Mouse (Mus musculus) hindbrain, embryonic 15.5 days (tissue): ENCODE results near the gene A130010J15Rik. TPM values are rescaled to one million over a fixed set of nuclear protein-coding genes. Genes with fewer than 3 reads are reported as not detected.

Experiments used
- ATAC-seq: fragments of 200-750 bp; cut with Nextera tagmentation; 2 replicates; pipeline ENCODE4 v1.8.0; 2017; ENCODE audit warnings: low read depth, moderate number of reproducible peaks, moderate TSS enrichment; ENCODE audit not compliant: low FRiP score
- H3K27ac ChIP-seq: fragments of 300-500 bp; sonication (generic); replicated peaks from 2 replicates; pipeline ENCODE4 v1.5.1; 2015; ENCODE audit warnings: mild to moderate bottlenecking, inconsistent platforms
- H3K27me3 ChIP-seq: fragments of 300-500 bp; sonication (generic); 2 replicates; pipeline ENCODE4 v1.6.1; 2015; ENCODE audit warnings: control low read depth, inconsistent platforms
- H3K36me3 ChIP-seq: fragments of 300-500 bp; sonication (generic); 2 replicates; pipeline ENCODE4 v1.6.1; 2015; ENCODE audit warnings: control low read depth, inconsistent platforms
- H3K4me1 ChIP-seq: fragments of 300-500 bp; sonication (generic); replicated peaks from 2 replicates; pipeline ENCODE4 v1.6.1; 2015; ENCODE audit warnings: control low read depth, inconsistent platforms
- H3K4me2 ChIP-seq: fragments of 300-500 bp; sonication (generic); 2 replicates; pipeline ENCODE4 v1.6.1; 2015; ENCODE audit warnings: moderate library complexity, mild to moderate bottlenecking, inconsistent platforms
- H3K4me3 ChIP-seq: fragments of 300-500 bp; sonication (generic); 2 replicates; pipeline ENCODE4 v1.5.1; 2015; ENCODE audit warnings: mild to moderate bottlenecking, inconsistent platforms
- H3K9ac ChIP-seq: fragments of 300-500 bp; sonication (generic); 2 replicates; pipeline ENCODE4 v1.6.1; 2015; ENCODE audit warnings: inconsistent platforms
- H3K9me3 ChIP-seq: fragments of 300-500 bp; sonication (generic); 2 replicates; pipeline ENCODE4 v1.6.1; 2016; ENCODE audit warnings: control low read depth, inconsistent platforms
- WGBS: fragments of 180-500 bp; shearing (Covaris S2); methylation state at CpG from one replicate; pipeline ENCODE4 v1.1.7; 2015; 5-methylcytosine and 5-hydroxymethylcytosine counted together
- polyA plus RNA-seq: library from polyadenylated mRNA; unstranded; fragments of >200 nt; fragmentation: Nextera tagmentation; extraction: Ambion mirVana; gene quantifications from 2 replicates; pipeline ENCODE4 v1.2.1, GENCODE M21; 2015

A130010J15Rik gene
- polyA plus RNA-seq: 11.1 and 11.8 TPM in 2 replicates

GRCm38 (mm10) chr1:193167746-193168145, at the start of gene A130010J15Rik:
A130010J15Rik (plus strand) TSS chr1:193168046.
- WGBS: 93% methylated on average over 3 of the region's 3 CpGs
- Histone ChIP-seq H3K27me3 (no peaks in the 10 kb centered on the region), H3K4me1 (peaks cover 14% of the 10 kb centered on the region), H3K9me3 (no peaks in the 10 kb centered on the region), H3K36me3 (no peaks in the 10 kb centered on the region), H3K27ac (no peak within 1 kb of the TSS), H3K4me2 (no peak within 1 kb of the TSS), H3K9ac (no peak within 1 kb of the TSS), H3K4me3 (no peak within 1 kb of the TSS)
- no peak for ATAC-seq

DNA sequence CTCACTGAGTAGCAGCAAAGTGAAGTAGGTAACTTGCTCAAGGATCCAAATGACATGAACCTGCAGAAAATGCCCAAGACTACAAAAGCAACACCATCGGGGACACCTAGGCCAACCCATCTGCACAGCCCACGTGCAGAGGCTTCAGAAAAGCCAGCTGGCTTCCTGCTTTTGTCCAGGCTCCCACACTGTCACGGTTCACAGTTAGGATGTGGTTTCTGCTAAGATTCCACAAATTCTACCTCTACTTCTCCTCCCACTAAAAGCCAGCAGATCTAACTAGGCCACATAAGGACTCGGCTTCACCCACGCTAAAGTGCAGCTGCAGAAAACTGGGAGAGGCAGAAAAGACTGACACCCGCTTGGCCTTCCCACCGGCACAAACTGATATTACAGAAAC, 45.1 kb upstream of the A130010J15Rik start:
- Histone ChIP-seq H3K27ac (no peak overlapping the region), H3K4me2 (no peak overlapping the region), H3K4me1 (0 out of 2 replicates have a peak, but pooled peaks cover under 1% of the 10 kb centered on the region), H3K9ac (no peak overlapping the region), H3K36me3 (peaks cover 80% of the 10 kb centered on the region), H3K9me3 (no peaks in the 10 kb centered on the region), H3K4me3 (no peak overlapping the region), H3K27me3 (no peaks in the 10 kb centered on the region)
- WGBS: 93% methylated on average over 7 of the region's 7 CpGs
- no peak for ATAC-seq

GRCm38 (mm10) chr1:193123290-193123689, 44.6 kb upstream of the A130010J15Rik start:
- no peak for ATAC-seq
- Histone ChIP-seq H3K4me1 (0 out of 2 replicates have a peak, but pooled peaks cover 4% of the 10 kb centered on the region), H3K36me3 (peaks cover 79% of the 10 kb centered on the region), H3K9me3 (no peaks in the 10 kb centered on the region), H3K4me2 (no peak overlapping the region), H3K9ac (no peak overlapping the region), H3K27ac (no peak overlapping the region), H3K4me3 (no peak overlapping the region), H3K27me3 (no peaks in the 10 kb centered on the region)
- 86% methylated on average over 6 of the region's 6 CpGs for WGBS

DNA sequence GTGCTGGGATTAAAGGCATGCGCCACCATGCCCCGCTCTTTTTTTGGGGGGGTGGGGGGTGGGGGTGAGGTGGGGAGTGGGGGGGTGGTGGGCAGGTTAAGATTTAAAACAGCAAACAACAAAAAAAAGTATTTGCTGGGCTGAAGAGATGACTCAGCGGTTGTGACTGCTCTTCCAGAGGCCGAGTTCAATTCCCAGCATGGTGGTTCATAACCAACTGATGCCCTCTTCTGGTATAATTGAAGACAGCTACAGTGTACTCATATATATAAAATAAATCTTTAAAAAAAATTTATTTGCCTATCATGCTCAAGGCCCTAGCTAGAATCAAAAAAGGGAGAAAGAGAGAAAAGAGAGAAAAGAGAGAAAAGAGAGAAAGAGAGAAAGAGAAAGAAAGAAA, 42.0 kb upstream of the A130010J15Rik start:
- no peak overlapping the region for H3K4me2 ChIP-seq
- no peak overlapping the region for H3K9ac ChIP-seq
- H3K27me3 ChIP-seq: no peaks in the 10 kb centered on the region
- no peak overlapping the region for H3K4me3 ChIP-seq
- H3K27ac ChIP-seq: no peak overlapping the region
- no peaks in the 10 kb centered on the region for H3K9me3 ChIP-seq
- no peak for ATAC-seq
- H3K36me3 ChIP-seq: peaks cover 55% of the 10 kb centered on the region
- WGBS: 72% methylated on average over 4 of the region's 4 CpGs
- H3K4me1 ChIP-seq: peaks cover 17% of the 10 kb centered on the region

GRCm38 (mm10) chr1:193128055-193128454, 39.8 kb upstream of the A130010J15Rik start:
- H3K27ac ChIP-seq: no peak overlapping the region
- H3K9ac ChIP-seq: no peak overlapping the region
- peaks cover 19% of the 10 kb centered on the region for H3K4me1 ChIP-seq
- peaks cover 35% of the 10 kb centered on the region for H3K36me3 ChIP-seq
- H3K4me3 ChIP-seq: no peak overlapping the region
- WGBS: 93% methylated on average over 6 of the region's 6 CpGs
- no peaks in the 10 kb centered on the region for H3K9me3 ChIP-seq
- no peak for ATAC-seq
- H3K4me2 ChIP-seq: no peak overlapping the region
- H3K27me3 ChIP-seq: no peaks in the 10 kb centered on the region

DNA sequence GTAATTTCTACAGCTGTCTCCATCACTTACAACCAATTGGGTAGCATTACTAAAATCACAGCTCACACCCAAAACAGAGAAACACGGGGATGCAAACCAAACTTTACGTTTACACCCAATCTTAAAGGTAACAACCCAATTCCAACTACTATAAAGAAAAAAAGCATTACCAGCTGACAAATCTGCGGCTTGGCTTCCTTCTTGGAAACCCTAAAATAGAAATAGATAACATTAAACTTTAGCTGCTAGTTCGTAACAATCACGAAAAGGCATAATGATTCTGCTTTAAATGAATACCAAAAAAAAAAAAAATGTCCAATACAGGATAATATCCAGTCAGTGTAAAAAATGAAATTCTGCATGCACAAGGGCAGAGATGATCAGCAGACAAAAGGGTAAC, 38.5 kb upstream of the A130010J15Rik start:
- ATAC-seq: no peak
- WGBS: 33% methylated on average over 5 of the region's 5 CpGs
- peak overlapping the region; percentile 94 for H3K4me3 ChIP-seq

GRCm38 (mm10) chr1:193129786-193130455, 37.9 kb upstream of the A130010J15Rik start, which contains the start of gene Diexf:
Diexf (minus strand) TSS chr1:193130272.
- H3K27me3 ChIP-seq: no peaks in the 10 kb centered on the region
- peak within 1 kb of the TSS; percentile 76 for H3K27ac ChIP-seq
- peaks cover 19% of the 10 kb centered on the region for H3K4me1 ChIP-seq
- H3K4me3 ChIP-seq: peak within 1 kb of the TSS; percentile 94
- H3K4me2 ChIP-seq: peak within 1 kb of the TSS; percentile 61
- H3K9me3 ChIP-seq: no peaks in the 10 kb centered on the region
- ATAC-seq: peak; percentile 94
- peak within 1 kb of the TSS; percentile 81 for H3K9ac ChIP-seq
- WGBS: under 1% methylated on average over 61 of the region's 61 CpGs
- peaks cover 18% of the 10 kb centered on the region for H3K36me3 ChIP-seq

More for the DNA sequence above, 38.5 kb upstream of the A130010J15Rik start:
- Histone ChIP-seq H3K9ac (peak overlapping the region; percentile 81), H3K4me2 (peak overlapping the region; percentile 61), H3K4me1 (peaks cover 19% of the 10 kb centered on the region), H3K27ac (no peak overlapping the region), H3K36me3 (peaks cover 22% of the 10 kb centered on the region), H3K9me3 (no peaks in the 10 kb centered on the region), H3K27me3 (no peaks in the 10 kb centered on the region)

- ATAC-seq: peak; percentile 52; the same call in 1 of the 2 replicates
- H3K4me1 ChIP-seq: peaks cover 19% of the 10 kb centered on the region
- H3K27me3 ChIP-seq: no peaks in the 10 kb centered on the region
- peak overlapping the region; percentile 94 for H3K4me3 ChIP-seq
- H3K36me3 ChIP-seq: peaks cover 18% of the 10 kb centered on the region
- peak overlapping the region; percentile 40 for H3K9ac ChIP-seq
- H3K27ac ChIP-seq: peak overlapping the region; percentile 76
- H3K4me2 ChIP-seq: peak overlapping the region; percentile 56
- no peaks in the 10 kb centered on the region for H3K9me3 ChIP-seq
- WGBS: 32% methylated on average over 11 of the region's 11 CpGs
Measured at GRCm38 (mm10) chr1:193130456-193130825, 37.4 kb upstream of the A130010J15Rik start.

- Histone ChIP-seq H3K4me1 (peaks cover 19% of the 10 kb centered on the region), H3K36me3 (peaks cover 18% of the 10 kb centered on the region), H3K9me3 (no peaks in the 10 kb centered on the region), H3K4me3 (peak overlapping the region; percentile 94), H3K9ac (peak overlapping the region; percentile 40; the same call in 1 of the 2 replicates), H3K4me2 (peak overlapping the region; percentile 56), H3K27me3 (no peaks in the 10 kb centered on the region), H3K27ac (peak overlapping the region; percentile 76)
- 86% methylated on average over 8 of the region's 8 CpGs for WGBS
- ATAC-seq: 0 out of 2 replicates have a peak, but pooled peaks have one; percentile 16
Measured at GRCm38 (mm10) chr1:193130839-193131238, 37.0 kb upstream of the A130010J15Rik start.

DNA sequence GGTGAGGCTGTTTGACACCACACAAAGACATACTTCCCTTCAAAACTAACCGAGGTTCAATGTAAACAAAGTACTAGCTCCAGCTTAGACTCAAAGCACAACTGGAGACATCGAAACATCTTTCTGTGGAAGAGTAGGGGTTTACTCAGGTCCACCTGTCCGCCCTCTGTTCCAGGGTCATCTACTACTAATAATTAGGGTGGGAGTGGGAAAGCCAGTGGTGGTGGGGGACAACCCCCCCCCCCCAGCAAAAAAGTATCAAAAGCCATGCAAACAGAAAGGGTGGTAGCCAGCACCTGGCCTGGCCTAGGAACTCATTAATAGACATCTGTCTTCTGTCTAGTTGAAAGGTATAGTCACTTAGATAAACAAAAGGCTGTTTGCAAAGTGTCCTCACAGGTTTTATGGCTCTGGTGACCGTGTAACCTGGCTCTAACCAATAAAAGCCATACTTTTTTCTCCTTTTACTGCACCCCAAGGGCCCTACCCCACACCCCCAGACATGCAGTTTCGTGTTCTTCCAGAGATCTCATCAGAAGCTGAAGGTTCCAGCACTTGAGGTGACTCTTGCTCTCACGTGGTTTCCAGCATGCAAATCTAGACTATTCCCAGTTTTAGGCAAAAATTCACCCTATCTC, 36.4 kb upstream of the A130010J15Rik start:
- Histone ChIP-seq H3K4me2 (no peak overlapping the region), H3K4me1 (peaks cover 19% of the 10 kb centered on the region), H3K27ac (no peak overlapping the region), H3K9ac (no peak overlapping the region), H3K36me3 (peaks cover 16% of the 10 kb centered on the region), H3K4me3 (no peak overlapping the region), H3K9me3 (no peaks in the 10 kb centered on the region), H3K27me3 (no peaks in the 10 kb centered on the region)
- WGBS: 86% methylated on average over 6 of the region's 6 CpGs
- ATAC-seq: no peak

- no peak for ATAC-seq
- H3K4me3 ChIP-seq: no peak overlapping the region
- no peak overlapping the region for H3K9ac ChIP-seq
Measured at GRCm38 (mm10) chr1:193132385-193132784, 35.5 kb upstream of the A130010J15Rik start.

DNA sequence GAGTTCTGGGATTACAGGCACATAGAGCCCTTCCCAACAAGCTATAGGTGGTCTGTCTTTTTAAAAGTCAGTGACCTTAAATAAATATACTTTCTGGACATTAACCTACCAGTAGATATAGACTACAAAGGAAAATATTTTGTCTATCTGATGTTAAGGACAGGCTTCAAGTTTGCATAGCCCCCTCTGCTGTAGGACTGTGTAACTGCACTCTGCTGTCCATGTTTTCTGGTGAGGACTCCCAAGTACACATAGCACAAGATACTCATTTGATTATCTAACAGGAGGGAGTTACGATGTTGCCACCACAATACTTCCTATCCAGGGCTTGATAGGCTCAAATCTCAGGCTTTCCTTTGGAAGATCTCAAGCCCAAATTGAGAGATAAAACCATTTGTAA, 34.1 kb upstream of the A130010J15Rik start:
- Histone ChIP-seq H3K36me3 (no peaks in the 10 kb centered on the region), H3K27ac (no peak overlapping the region), H3K27me3 (no peaks in the 10 kb centered on the region), H3K4me1 (peaks cover 14% of the 10 kb centered on the region), H3K4me3 (no peak overlapping the region), H3K4me2 (no peak overlapping the region), H3K9ac (no peak overlapping the region), H3K9me3 (no peaks in the 10 kb centered on the region)
- no peak for ATAC-seq
- 85% methylated on average over 1 of the region's 1 CpGs for WGBS

More at GRCm38 (mm10) chr1:193132385-193132784, 35.5 kb upstream of the A130010J15Rik start:
- Histone ChIP-seq H3K27me3 (no peaks in the 10 kb centered on the region), H3K27ac (no peak overlapping the region), H3K36me3 (peaks cover 8% of the 10 kb centered on the region), H3K4me1 (peaks cover 19% of the 10 kb centered on the region), H3K4me2 (no peak overlapping the region), H3K9me3 (no peaks in the 10 kb centered on the region)
